Mouse (Mus musculus) spleen, adult 12 weeks (tissue): Measurements from ENCODE around the gene Cldn10.
A peak's percentile ranks its signal among the peaks of the same experiment; 100 is the strongest.

ENCODE experiments used
- DNase-seq: peaks from one replicate; pipeline ENCODE4 v3.0.0; 2022; ENCODE audit warnings: low spot score

Gene Cldn10

GRCm38 (mm10) chr14:118829331-118830095 lies 41.8 kb downstream of the Cldn10 start:
- DNase-seq: no peak

GRCm38 (mm10) chr14:118831597-118831996 lies 43.9 kb downstream of the Cldn10 start:
- no peak for DNase-seq

GRCm38 (mm10) chr14:118833241-118833640 lies 45.5 kb downstream of the Cldn10 start:
- DNase-seq: no peak

- DNase-seq: peak; percentile 22
Measured at GRCm38 (mm10) chr14:118834313-118834712, 46.6 kb downstream of the Cldn10 start.

GRCm38 (mm10) chr14:118836145-118836544 lies 48.4 kb downstream of the Cldn10 start:
- no peak for DNase-seq

- DNase-seq: peak; percentile 29
Measured at GRCm38 (mm10) chr14:118836754-118837153, 49.0 kb downstream of the Cldn10 start.

- no peak for DNase-seq
Measured at GRCm38 (mm10) chr14:118838556-118839120, 50.9 kb downstream of the Cldn10 start.

- DNase-seq: no peak
Measured at GRCm38 (mm10) chr14:118839416-118839815, 51.7 kb downstream of the Cldn10 start.

GRCm38 (mm10) chr14:118840027-118840426 lies 52.3 kb downstream of the Cldn10 start:
- no peak for DNase-seq

- DNase-seq: no peak
Measured at GRCm38 (mm10) chr14:118842353-118842752, 54.6 kb downstream of the Cldn10 start.

- no peak for DNase-seq
Measured at GRCm38 (mm10) chr14:118846834-118847233, 59.1 kb downstream of the Cldn10 start.

GRCm38 (mm10) chr14:118848171-118848570 lies 60.5 kb downstream of the Cldn10 start:
- DNase-seq: no peak

- no peak for DNase-seq
Measured at GRCm38 (mm10) chr14:118850011-118850695, 62.4 kb downstream of the Cldn10 start.

- DNase-seq: no peak
Measured at GRCm38 (mm10) chr14:118850696-118851035, 63.0 kb downstream of the Cldn10 start.

GRCm38 (mm10) chr14:118851496-118852107 lies 63.9 kb downstream of the Cldn10 start:
- no peak for DNase-seq

- peak; percentile 45 for DNase-seq
Measured at GRCm38 (mm10) chr14:118854371-118855114, 66.8 kb downstream of the Cldn10 start.

- DNase-seq: no peak
Measured at GRCm38 (mm10) chr14:118855141-118855800, 67.6 kb downstream of the Cldn10 start.

GRCm38 (mm10) chr14:118856563-118856962 lies 68.9 kb downstream of the Cldn10 start:
- DNase-seq: no peak

- DNase-seq: no peak
Measured at GRCm38 (mm10) chr14:118858318-118858717, 70.6 kb downstream of the Cldn10 start.

GRCm38 (mm10) chr14:118862253-118862652 lies 74.5 kb downstream of the Cldn10 start:
- DNase-seq: no peak

- no peak for DNase-seq
Measured at GRCm38 (mm10) chr14:118864905-118865304, 77.2 kb downstream of the Cldn10 start.
